Mouse (Mus musculus) forebrain, postnatal 0 days (tissue): Measurements from ENCODE around the gene Actr3. TPM values are rescaled to one million over a fixed set of nuclear protein-coding genes. Genes with fewer than 3 reads are reported as not detected.

Experiments
- ATAC-seq: fragments of 200-750 bp; cut with Nextera tagmentation; 2 replicates; pipeline ENCODE4 v1.8.0; 2017; ENCODE audit warnings: mild to moderate bottlenecking, moderate library complexity
- DNase-seq: peaks from one replicate; pipeline ENCODE4 v3.0.0-alpha.2; 2015
- H3K27ac ChIP-seq: fragments of 300-500 bp; sonication (generic); 2 replicates; pipeline ENCODE4 v1.5.1; 2014; ENCODE audit warnings: low read depth, mild to moderate bottlenecking, antibody characterized with exemption, low read length, moderate library complexity, mixed read lengths
- H3K27me3 ChIP-seq: fragments of 300-500 bp; sonication (generic); 2 replicates; pipeline ENCODE4 v1.6.1; 2014; ENCODE audit warnings: mild to moderate bottlenecking, low read length, mixed read lengths; ENCODE audit not compliant: insufficient read depth
- H3K36me3 ChIP-seq: fragments of 300-500 bp; sonication (generic); 2 replicates; pipeline ENCODE4 v1.6.1; 2014; ENCODE audit warnings: mild to moderate bottlenecking, moderate library complexity; ENCODE audit not compliant: insufficient read depth
- H3K4me1 ChIP-seq: fragments of 300-500 bp; sonication (generic); 2 replicates; pipeline ENCODE4 v1.6.1; 2014; ENCODE audit warnings: antibody characterized with exemption; ENCODE audit not compliant: insufficient read depth
- H3K4me2 ChIP-seq: fragments of 300-500 bp; sonication (generic); 2 replicates; pipeline ENCODE4 v1.6.1; 2014; ENCODE audit warnings: low read depth, mild to moderate bottlenecking, moderate library complexity
- H3K4me3 ChIP-seq: fragments of 300-500 bp; sonication (generic); 2 replicates; pipeline ENCODE4 v1.5.1; 2014; ENCODE audit warnings: low read depth, low read length, mixed read lengths
- H3K9ac ChIP-seq: fragments of 300-500 bp; sonication (generic); 2 replicates; pipeline ENCODE4 v1.6.1; 2014; ENCODE audit warnings: mild to moderate bottlenecking
- H3K9me3 ChIP-seq: fragments of 300-500 bp; sonication (generic); 2 replicates; pipeline ENCODE4 v1.6.1; 2016; ENCODE audit warnings: low read length
- CTCF ChIP-seq: sonication (generic); IDR thresholded peaks from 2 replicates; pipeline ENCODE4 v1.5.1; 2016; ENCODE audit warnings: antibody characterized with exemption, control low read depth, low read depth
- WGBS: fragments of 180-500 bp; shearing (Covaris S2); extraction: QIAGEN DNeasy Blood & Tissue Kit; methylation state at CpG from one replicate; pipeline ENCODE4 v1.1.7; 2014; 5-methylcytosine and 5-hydroxymethylcytosine counted together
- polyA plus RNA-seq: library from polyadenylated mRNA; unstranded; fragments of >200 nt; fragmentation: Nextera tagmentation; extraction: Ambion mirVana; gene quantifications from 2 replicates; pipeline ENCODE4 v1.2.1, GENCODE M21; 2015
- total RNA-seq: library from RNA; depleted of rRNA; stranded (reverse); fragments of >200 nt; gene quantifications from 2 replicates; pipeline ENCODE4 v1.2.3, GENCODE M21; 2014

The Actr3 gene
- total and polyA plus RNA-seq, 2 experiments from 2014 or later = 216 to 316 TPM

DNA sequence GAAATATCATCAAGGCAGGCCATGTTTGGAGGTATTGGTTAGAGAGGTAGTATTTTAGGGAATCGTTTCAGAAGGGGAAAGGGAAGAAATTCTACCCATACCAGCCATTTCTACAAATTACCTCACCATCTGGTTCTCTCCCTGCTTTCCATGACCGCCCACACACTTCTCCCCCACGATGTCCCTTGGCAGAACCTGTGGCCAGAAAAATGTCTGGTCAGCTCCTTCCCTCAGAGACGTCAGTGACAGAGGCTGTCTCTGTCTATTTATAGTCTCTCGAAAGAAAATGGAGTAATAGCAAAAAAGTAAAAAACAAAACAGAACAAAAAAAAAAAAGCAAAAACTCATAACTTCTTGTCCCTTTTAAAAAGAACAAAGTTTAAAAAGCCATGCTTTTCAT is 23.0 kb upstream of the Actr3 start:
- H3K4me1 ChIP-seq = no peaks in the 10 kb centered on the region
- H3K4me2 ChIP-seq = no peak overlapping the region
- DNase-seq (no peak), ATAC-seq (no peak)
- WGBS = 82% methylated on average over 5 of the region's 5 CpGs
- no peaks in the 10 kb centered on the region for H3K27me3 ChIP-seq
- no peak overlapping the region for H3K27ac ChIP-seq
- no peaks in the 10 kb centered on the region for H3K9me3 ChIP-seq
- TF ChIP-seq CTCF = no peak
- no peak overlapping the region for H3K9ac ChIP-seq
- no peaks in the 10 kb centered on the region for H3K36me3 ChIP-seq
- H3K4me3 ChIP-seq = no peak overlapping the region

DNA sequence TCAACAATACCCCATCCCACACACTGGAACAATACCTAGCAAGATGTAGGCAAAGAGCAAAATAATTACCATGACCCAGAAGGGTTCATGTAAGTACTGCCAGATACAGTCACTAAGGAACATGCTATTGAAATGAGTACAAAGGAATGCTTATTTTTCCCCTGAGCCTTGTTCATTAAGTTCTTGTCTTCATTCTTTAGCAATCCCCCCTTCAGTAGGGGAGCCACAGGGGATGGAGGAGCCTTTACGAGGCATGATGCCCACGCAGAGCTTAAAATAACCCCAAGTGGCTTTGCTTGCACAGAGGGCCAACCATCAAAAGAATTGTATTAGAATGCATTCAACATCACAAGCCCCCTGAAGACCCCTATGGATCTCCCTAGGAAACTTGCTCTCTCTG is 19.6 kb upstream of the Actr3 start:
- no peak overlapping the region for H3K4me3 ChIP-seq
- DNase-seq (no peak), ATAC-seq (peak; percentile 27; the same call in 1 of the 2 replicates)
- no peaks in the 10 kb centered on the region for H3K4me1 ChIP-seq
- 3% methylated on average over 2 of the region's 2 CpGs for WGBS
- no peak overlapping the region for H3K4me2 ChIP-seq
- H3K27ac ChIP-seq = no peak overlapping the region
- no peak for TF ChIP-seq CTCF
- H3K9ac ChIP-seq = no peak overlapping the region
- H3K36me3 ChIP-seq = no peaks in the 10 kb centered on the region
- no peaks in the 10 kb centered on the region for H3K27me3 ChIP-seq
- H3K9me3 ChIP-seq = no peaks in the 10 kb centered on the region

DNA sequence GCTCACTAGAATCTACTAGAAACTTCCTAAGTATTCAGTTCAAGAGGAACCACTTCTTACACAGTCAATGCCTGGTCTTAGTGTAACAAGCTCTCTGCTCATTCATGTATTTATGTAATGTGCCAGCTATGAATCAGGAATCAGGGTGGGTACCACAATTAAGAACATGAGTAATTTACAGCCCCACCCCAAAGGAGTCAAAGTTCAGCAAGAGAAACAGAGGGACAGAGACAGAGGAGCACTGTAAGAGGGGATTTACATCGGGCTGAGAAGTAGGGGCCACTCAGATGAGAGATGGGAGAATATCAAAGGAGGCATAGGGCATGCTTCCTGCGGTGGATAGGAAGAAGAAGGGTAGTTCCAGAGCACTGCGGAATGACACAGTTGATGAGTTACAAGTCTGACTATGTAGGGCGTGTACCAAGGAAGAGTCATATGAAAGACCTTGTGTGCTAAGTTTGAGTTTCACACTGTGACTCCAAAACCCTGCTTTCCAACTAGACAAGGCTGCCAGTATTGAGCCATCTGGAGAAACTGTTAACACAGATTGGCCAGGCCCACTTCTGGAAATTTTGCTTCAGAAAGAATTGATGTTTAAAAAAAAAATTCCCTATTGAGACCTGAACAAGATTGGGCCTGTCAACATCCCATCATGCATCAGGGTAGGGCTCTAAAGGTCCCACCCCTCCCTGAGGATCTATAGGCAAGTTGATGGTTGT is 14.9 kb upstream of the Actr3 start:
- 91% methylated on average over 4 of the region's 4 CpGs for WGBS
- no peak for ATAC-seq
- TF ChIP-seq CTCF = no peak

DNA sequence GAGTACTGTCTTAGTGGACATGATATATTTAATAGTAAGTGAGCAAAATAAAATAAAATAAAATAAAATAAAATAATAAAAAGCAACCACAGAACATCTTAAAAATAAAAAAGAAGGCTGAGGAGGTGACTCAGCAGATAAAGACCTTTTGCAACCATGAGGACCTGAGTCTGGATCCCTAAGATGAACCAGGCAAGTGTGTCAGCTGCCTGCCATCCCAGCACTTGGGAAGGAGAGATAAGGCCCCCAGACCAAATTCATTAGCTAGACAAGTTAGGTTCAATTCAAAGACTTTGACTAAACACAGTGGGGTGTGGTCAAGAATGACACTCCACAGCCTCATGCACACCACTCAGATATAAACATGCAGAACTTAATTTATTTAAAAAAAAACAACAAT is 12.4 kb upstream of the Actr3 start:
- Histone ChIP-seq H3K27me3 (no peaks in the 10 kb centered on the region), H3K9ac (no peak overlapping the region), H3K36me3 (no peaks in the 10 kb centered on the region), H3K4me3 (no peak overlapping the region), H3K27ac (no peak overlapping the region), H3K4me1 (no peaks in the 10 kb centered on the region), H3K9me3 (no peaks in the 10 kb centered on the region), H3K4me2 (no peak overlapping the region)
- TF ChIP-seq CTCF = no peak
- DNase-seq = no peak
- no peak for ATAC-seq

More for the DNA sequence above, 14.9 kb upstream of the Actr3 start:
- no peak overlapping the region for H3K27ac ChIP-seq
- H3K9ac ChIP-seq = no peak overlapping the region
- H3K9me3 ChIP-seq = no peaks in the 10 kb centered on the region
- no peak overlapping the region for H3K4me2 ChIP-seq
- H3K4me3 ChIP-seq = no peak overlapping the region
- no peaks in the 10 kb centered on the region for H3K36me3 ChIP-seq
- DNase-seq = no peak
- H3K4me1 ChIP-seq = no peaks in the 10 kb centered on the region
- H3K27me3 ChIP-seq = no peaks in the 10 kb centered on the region

DNA sequence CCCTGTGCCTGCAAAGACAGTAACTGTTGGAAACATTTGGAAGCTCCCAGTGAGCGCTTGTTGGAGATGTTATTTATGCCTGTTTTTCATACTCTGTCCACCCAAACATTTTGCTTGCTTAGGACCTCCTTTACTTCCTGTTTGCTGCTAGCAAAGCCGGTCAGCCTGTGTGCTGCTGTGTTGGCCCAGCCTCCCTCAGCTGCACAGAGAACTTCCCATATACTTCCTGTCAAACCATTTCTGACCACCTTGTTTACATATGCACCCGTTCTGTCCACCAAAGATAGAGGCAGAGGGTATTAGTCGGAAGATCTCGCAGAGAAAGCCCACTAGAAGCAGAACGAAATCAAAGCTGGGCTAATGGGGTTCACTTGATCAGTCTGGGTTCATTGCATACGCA is 6.2 kb upstream of the Actr3 start:
- WGBS = 84% methylated on average over 7 of the region's 7 CpGs
- no peak for ATAC-seq
- DNase-seq = no peak

DNA sequence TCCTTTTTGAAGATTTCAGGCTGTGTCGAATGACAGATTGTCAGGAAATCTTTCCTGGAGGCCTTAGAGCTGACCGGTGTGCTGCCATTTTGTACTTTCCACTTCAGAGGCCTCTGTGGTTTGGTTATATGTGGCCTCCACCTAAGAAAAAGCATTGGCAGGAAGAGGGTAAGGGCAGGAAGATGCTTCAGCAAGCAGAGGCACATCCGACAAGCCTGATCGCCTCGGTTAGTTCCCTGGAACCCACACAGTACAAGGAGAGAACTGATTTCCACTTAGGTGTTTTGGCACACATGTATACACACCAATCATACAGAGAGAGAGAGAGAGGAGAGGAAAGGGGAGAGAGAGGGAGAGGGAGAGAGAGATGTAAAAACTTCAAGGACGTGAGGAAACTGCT is 5.7 kb upstream of the Actr3 start:
- no peak for TF ChIP-seq CTCF
- Histone ChIP-seq H3K27ac (no peak overlapping the region), H3K27me3 (no peaks in the 10 kb centered on the region), H3K9ac (no peak overlapping the region), H3K9me3 (no peaks in the 10 kb centered on the region), H3K4me3 (no peak overlapping the region), H3K4me1 (peaks cover 3% of the 10 kb centered on the region; the same call in 1 of the 2 replicates), H3K36me3 (no peaks in the 10 kb centered on the region), H3K4me2 (no peak overlapping the region)
- 89% methylated on average over 6 of the region's 6 CpGs for WGBS
- ATAC-seq (no peak), DNase-seq (no peak)

More for the DNA sequence above, 6.2 kb upstream of the Actr3 start:
- H3K27ac ChIP-seq = no peak overlapping the region
- H3K9me3 ChIP-seq = no peaks in the 10 kb centered on the region
- no peaks in the 10 kb centered on the region for H3K36me3 ChIP-seq
- H3K4me3 ChIP-seq = no peak overlapping the region
- no peak for TF ChIP-seq CTCF
- no peak overlapping the region for H3K4me2 ChIP-seq
- no peaks in the 10 kb centered on the region for H3K4me1 ChIP-seq
- no peaks in the 10 kb centered on the region for H3K27me3 ChIP-seq
- H3K9ac ChIP-seq = no peak overlapping the region

DNA sequence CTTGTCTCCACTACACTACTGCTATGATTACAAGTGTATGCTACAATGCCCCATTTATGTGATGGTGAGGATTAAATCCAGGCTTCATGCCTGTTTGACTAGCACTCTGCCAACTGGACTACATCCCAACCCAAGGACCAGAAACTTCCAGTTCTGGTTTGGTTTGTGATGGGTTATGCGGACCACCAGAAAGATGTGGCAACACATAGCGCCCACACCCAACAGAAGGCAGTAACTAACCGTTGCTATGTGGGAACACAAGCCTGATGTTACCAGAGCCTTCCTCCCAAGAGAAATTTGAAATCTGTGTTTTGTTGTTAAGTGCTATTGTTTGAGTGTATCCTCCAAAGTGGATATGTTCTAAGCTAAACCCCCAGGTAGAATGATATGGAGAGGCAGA is 4.0 kb upstream of the Actr3 start:
- no peaks in the 10 kb centered on the region for H3K9me3 ChIP-seq
- 88% methylated on average over 3 of the region's 3 CpGs for WGBS
- no peak overlapping the region for H3K9ac ChIP-seq
- peaks cover 7% of the 10 kb centered on the region; the same call in 1 of the 2 replicates for H3K4me1 ChIP-seq
- no peak overlapping the region for H3K27ac ChIP-seq
- no peak for TF ChIP-seq CTCF
- H3K27me3 ChIP-seq = no peaks in the 10 kb centered on the region
- DNase-seq = no peak
- H3K36me3 ChIP-seq = no peaks in the 10 kb centered on the region
- H3K4me2 ChIP-seq = no peak overlapping the region
- no peak for ATAC-seq
- no peak overlapping the region for H3K4me3 ChIP-seq
